Mouse (Mus musculus) cerebellum, adult 2 months (tissue): ENCODE measurements around the gene Gm44790. TPM values are rescaled to one million over a fixed set of nuclear protein-coding genes. Genes with fewer than 3 reads are reported as not detected.
A peak's percentile ranks its signal among the peaks of the same experiment; 100 is the strongest.

Experiments used
- DNase-seq, 2 experiments: peaks; one replicate each; pipeline ENCODE4 v3.0.0; 2021
- H3K27ac ChIP-seq: fragments of 200-500 bp; 2 replicates; pipeline ENCODE4 v1.5.1; 2012; ENCODE audit warnings: low read length, control low read depth, inconsistent platforms; ENCODE audit not compliant: insufficient read depth
- H3K27me3 ChIP-seq: fragments of 200-500 bp; 2 replicates; pipeline ENCODE4 v1.6.1; 2012; ENCODE audit warnings: inconsistent platforms, mild to moderate bottlenecking, low read length, moderate library complexity; ENCODE audit not compliant: control insufficient read depth, insufficient read depth
- H3K4me1 ChIP-seq: fragments of 200-500 bp; 2 replicates; pipeline ENCODE4 v1.6.1; 2011; ENCODE audit warnings: low read length; ENCODE audit not compliant: control insufficient read depth, insufficient read depth
- H3K4me3 ChIP-seq: fragments of 200-500 bp; replicated peaks from 2 replicates; pipeline ENCODE3; 2011; ENCODE audit warnings: mild to moderate bottlenecking, low read depth, low read length, control low read depth; ENCODE audit not compliant: insufficient read depth
- CTCF ChIP-seq: fragments of 200-500 bp; IDR thresholded peaks from 2 replicates; pipeline ENCODE4 v1.5.1; 2011; ENCODE audit warnings: low read depth, mild to moderate bottlenecking, control low read depth, low read length, moderate library complexity, borderline replicate concordance; ENCODE audit not compliant: insufficient read depth
- POLR2A ChIP-seq: fragments of 200-500 bp; IDR thresholded peaks from 2 replicates; pipeline ENCODE4 v1.6.1; 2011; ENCODE audit warnings: low read length, control low read depth, borderline replicate concordance; ENCODE audit not compliant: insufficient read depth
- WGBS: fragments of 180-500 bp; shearing (Covaris S2); methylation state at CpG from one replicate; pipeline ENCODE4 v1.1.7; 2018; 5-methylcytosine and 5-hydroxymethylcytosine counted together
- polyA plus RNA-seq: library from polyadenylated mRNA; depleted of rRNA; stranded (reverse); fragments of >200 nt; gene quantifications from 2 replicates; pipeline ENCODE4 v1.2.3, GENCODE M21; 2012

Gm44790 gene
- polyA plus RNA-seq, 1 experiment, result 0.82 TPM

DNA sequence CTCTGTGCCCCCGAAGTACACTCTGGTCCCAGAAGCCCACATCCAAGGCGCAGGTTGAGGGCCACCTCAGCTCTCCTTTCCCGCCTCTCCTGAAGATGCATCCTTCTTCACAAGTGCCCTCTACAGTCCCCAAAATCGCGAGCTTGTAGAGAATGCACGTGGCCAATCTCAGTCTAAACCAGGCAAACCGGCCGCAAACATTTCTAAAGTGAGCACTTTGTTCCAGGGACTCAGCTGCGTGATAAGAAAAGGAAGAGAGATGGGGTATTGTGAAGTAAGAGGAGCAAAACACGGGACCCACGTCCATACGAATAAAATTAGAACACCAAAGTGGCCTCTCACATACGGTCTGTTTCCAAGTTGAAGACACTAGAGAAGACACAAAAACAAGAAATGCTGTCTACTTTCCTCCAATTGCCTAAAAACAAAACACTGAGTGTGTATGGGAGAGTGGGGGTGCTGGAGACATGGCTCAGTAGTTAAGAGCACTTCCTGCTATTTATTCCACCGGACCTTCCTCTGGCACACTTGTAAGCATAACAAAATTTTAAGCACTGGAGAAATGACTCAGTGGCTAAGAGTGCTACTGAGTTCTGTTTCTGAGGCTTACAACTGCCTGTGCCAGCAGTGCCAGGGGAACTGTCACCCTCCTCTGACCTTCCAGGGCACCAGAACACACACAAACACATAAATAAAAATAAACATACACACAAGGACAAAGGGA, 29.0 kb upstream of the Gm44790 start:
- TF ChIP-seq POLR2A (no peak), CTCF (no peak)
- no peaks in the 10 kb centered on the region for H3K27me3 ChIP-seq
- H3K4me1 ChIP-seq, result peaks cover 3% of the 10 kb centered on the region; the same call in 1 of the 2 replicates
- WGBS, result 3% methylated on average over 14 of the region's 14 CpGs
- H3K27ac ChIP-seq, result no peak overlapping the region
- H3K4me3 ChIP-seq, result peak overlapping the region; percentile 87
- DNase-seq, result no peak

DNA sequence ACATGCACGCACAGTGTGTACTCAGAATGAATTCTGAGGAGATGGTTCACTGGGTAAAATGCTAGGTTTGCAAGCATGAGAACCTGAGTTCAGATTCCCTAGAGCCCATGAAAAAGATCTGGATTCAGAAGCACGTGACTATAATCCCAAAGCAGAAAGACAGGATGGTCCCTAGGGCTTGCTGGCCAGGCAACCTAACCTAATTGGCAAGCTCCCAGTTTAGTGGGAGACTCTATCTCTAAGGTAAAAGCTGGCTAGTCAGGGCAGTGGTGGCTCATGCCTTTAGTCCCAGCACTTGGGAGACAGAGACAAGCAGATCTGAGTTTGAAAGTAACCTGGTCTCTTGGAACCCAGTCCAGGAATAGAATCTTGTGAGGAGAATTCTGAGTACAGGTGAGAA, 27.5 kb upstream of the Gm44790 start:
- WGBS, result 64% methylated on average over 2 of the region's 2 CpGs
- DNase-seq, result no peak

DNA sequence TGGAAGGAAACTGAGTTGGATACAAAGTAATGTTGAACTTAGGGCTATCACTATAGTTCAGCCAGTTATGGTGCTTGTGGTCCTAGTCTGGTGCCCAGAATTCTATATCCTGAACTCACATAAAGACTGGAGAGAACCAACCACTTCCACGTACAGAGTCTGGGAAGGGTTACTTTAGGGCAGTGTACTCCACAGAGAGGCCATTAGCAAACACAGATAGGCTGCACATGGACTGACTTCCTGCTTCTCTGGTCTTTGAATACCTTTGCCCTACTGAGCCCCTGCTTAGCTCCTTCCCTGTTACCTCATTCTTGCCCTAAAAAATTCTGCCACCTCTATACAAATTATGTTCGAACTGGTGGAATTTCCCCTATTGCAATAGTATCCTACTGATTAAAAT, 26.5 kb upstream of the Gm44790 start:
- DNase-seq, result no peak
- Histone ChIP-seq H3K27me3 (no peaks in the 10 kb centered on the region), H3K4me1 (peaks cover 2% of the 10 kb centered on the region; the same call in 1 of the 2 replicates), H3K4me3 (no peak overlapping the region), H3K27ac (no peak overlapping the region)
- WGBS, result 85% methylated on average over 2 of the region's 2 CpGs
- TF ChIP-seq CTCF, result no peak
- TF ChIP-seq POLR2A, result no peak

More for the DNA sequence above, 27.5 kb upstream of the Gm44790 start:
- no peak overlapping the region for H3K4me3 ChIP-seq
- no peak for TF ChIP-seq POLR2A
- no peak for TF ChIP-seq CTCF
- H3K27me3 ChIP-seq, result no peaks in the 10 kb centered on the region
- peaks cover 3% of the 10 kb centered on the region; the same call in 1 of the 2 replicates for H3K4me1 ChIP-seq
- H3K27ac ChIP-seq, result no peak overlapping the region

DNA sequence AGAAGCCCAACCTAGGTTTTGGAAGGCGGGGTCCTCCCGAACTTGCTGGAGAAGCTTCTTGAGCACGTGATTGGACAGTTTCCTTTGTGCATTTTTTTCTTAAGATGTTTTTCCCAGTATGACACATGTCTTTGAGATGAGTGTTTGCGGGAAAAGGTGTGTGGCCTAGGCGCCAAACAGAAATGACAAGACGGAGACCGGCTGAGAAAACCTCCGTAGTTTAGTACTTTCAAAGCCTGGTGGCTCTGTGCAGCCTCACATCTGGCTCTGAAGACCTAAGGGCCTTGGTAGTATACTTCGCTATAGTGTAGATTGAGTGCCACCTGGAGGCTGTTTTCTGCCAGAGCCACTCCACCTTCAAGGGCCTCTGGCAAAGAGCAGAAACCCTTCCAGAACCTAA, 25.5 kb upstream of the Gm44790 start:
- peak; percentile 42; the same call in 1 of the 2 replicates for TF ChIP-seq CTCF
- TF ChIP-seq POLR2A, result no peak
- Histone ChIP-seq H3K27me3 (no peaks in the 10 kb centered on the region), H3K4me3 (no peak overlapping the region), H3K4me1 (no peaks in the 10 kb centered on the region; the same call in 1 of the 2 replicates), H3K27ac (no peak overlapping the region)
- 15% methylated on average over 9 of the region's 9 CpGs for WGBS
- DNase-seq, result peak; percentile 53 to 58

DNA sequence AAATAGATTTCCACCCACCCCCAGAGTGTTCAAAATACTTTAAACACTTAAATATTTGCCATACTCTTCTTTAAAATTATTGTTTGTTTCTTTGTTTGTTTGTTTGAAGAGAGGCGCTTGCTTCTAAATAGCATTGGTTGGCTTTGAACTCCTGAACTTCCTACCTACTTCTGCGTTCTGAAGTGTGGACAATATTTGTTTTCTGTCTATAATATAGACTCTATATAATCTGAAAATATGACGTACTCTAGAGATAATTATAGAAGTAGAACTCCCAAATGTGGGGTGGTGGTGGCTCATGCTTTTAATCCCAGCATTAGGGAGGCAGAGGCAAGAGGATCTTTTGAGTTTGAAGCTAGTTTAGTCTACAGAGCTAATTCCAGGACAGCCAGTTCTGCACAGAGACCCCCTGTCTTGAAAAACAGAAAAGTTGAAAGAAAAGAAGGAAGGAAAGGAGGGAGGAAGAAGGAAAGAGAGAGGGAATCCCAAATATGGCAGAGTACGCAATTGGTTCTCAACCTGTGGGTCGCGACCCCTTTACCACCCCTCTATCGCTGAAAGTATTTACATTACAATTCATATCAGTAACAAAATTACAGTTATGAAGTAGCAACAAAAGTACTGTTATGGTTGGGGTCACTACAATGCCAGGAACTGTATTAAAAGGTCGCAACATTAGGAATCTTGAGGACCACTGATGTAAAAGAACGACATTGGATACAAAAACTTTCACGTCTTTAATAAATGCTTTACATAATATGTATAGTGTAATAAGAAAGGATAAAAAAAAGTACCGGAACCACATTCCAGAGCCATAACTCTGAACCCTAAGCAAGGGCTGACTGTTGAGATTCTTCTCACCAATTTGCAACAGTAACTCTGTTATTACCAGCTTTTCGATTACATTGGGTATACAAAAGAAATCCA, 23.5 kb upstream of the Gm44790 start:
- TF ChIP-seq POLR2A (no peak), CTCF (no peak)
- Histone ChIP-seq H3K27ac (no peak overlapping the region), H3K4me1 (no peaks in the 10 kb centered on the region; the same call in 1 of the 2 replicates), H3K4me3 (peak overlapping the region; percentile 92), H3K27me3 (no peaks in the 10 kb centered on the region)
- no peak for DNase-seq
- WGBS, result 33% methylated on average over 12 of the region's 12 CpGs

DNA sequence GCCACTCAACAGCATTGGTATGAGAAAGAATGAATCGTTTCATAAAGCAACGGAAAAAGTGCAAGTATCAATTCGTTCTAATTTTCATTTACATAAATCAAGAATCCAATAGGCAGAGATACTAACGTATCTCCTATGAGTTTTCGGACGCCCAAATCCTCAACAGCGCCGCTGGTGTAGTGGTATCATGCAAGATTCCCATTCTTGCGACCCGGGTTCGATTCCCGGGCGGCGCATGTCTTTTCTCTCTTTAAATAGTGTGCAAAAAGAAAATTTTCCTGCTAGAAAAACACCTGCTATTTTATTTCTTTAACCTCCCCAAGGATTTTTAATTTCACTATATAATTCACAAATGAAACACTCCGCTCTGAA, 22.7 kb upstream of the Gm44790 start:
- TF ChIP-seq CTCF (no peak), POLR2A (no peak)
- Histone ChIP-seq H3K27ac (no peak overlapping the region), H3K4me3 (peak overlapping the region; percentile 92), H3K4me1 (no peaks in the 10 kb centered on the region; the same call in 1 of the 2 replicates), H3K27me3 (no peaks in the 10 kb centered on the region)
- DNase-seq, result peak in 1 of 2 experiments; percentile 94
- WGBS, result under 1% methylated on average over 15 of the region's 15 CpGs

DNA sequence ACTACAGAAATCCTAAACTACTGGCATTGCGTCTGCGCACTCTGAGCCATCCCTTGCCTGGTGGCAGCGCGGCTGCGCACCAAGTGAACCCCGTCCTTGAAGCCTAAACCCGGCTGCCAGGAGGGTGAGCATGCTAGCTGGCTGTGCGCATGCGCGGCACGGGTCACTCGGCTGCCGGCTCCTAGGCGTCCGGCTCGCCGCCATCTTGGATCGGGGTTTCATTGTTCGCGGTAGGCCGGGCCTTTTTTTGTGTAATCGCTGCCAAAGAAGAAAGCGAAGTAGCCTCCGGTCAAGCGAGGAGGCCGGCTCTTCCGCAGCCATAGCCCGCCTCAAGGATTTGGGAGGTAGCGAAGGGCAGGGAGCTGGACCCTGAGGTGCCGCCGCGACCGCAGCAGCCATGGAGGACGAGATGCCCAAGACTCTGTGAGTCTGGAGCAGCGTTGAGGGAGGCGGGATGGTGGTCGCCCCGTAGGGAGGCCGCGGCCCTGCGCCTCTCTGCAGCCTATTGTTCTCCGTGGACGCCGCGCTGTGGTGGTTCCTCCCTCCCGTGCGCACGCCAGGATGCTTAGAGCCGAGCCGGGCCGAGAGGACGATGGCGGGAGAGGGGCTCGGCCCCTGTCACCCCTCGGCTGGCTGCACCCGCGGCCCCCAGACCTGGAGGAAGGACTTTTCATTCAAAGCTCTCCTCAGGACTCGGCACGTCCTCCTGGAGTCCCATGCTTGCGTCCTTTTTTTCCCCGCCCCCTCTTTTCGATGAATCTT, 22.2 kb upstream of the Gm44790 start, which contains the start of gene Tia1:
Tia1 (plus strand) TSS at position 120 of the 762 bp plus-strand sequence.
- TF ChIP-seq POLR2A (peak; percentile 65; the same call in 1 of the 2 replicates), CTCF (no peak)
- peak; percentile 97 to 99 for DNase-seq
- Histone ChIP-seq H3K4me1 (no peaks in the 10 kb centered on the region; the same call in 1 of the 2 replicates), H3K4me3 (peak within 1 kb of the TSS; percentile 92), H3K27ac (peak within 1 kb of the TSS; percentile 92), H3K27me3 (no peaks in the 10 kb centered on the region)
- under 1% methylated on average over 62 of the region's 62 CpGs for WGBS

DNA sequence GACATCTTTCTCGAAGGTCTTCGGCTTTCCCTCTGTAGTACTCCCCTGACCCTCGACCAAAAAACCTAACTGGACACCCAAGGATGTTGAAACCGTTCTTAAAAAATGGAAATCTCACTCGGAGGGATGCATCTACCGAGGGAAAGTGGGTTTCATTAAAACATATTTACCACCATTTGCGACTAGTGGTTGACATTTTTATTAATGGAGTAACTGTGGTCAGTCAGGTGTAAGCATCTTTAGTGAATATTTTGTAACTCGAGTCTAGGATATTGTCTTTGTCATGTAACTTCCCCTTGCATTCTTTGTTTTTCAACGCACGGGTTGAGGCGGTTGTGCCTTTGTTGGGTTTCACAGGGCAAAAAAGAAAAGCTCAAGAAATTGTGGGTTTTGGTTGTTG, 21.5 kb upstream of the Gm44790 start:
- peak in 1 of 2 experiments; percentile 24 for DNase-seq
- TF ChIP-seq CTCF (no peak), POLR2A (no peak)
- H3K4me1 ChIP-seq, result no peaks in the 10 kb centered on the region; the same call in 1 of the 2 replicates
- H3K4me3 ChIP-seq, result peak overlapping the region; percentile 92
- under 1% methylated on average over 11 of the region's 11 CpGs for WGBS
- no peaks in the 10 kb centered on the region for H3K27me3 ChIP-seq
- no peak overlapping the region for H3K27ac ChIP-seq
